Mouse (Mus musculus) testis, adult 2 months (tissue): Measurements from ENCODE around the gene Bsdc1.

ENCODE experiments used
- CTCF ChIP-seq: fragments of 200-500 bp; IDR thresholded peaks from 2 replicates; pipeline ENCODE4 v1.5.1; 2012; ENCODE audit warnings: low read depth, mild to moderate bottlenecking, inconsistent platforms, low read length, moderate library complexity; ENCODE audit not compliant: control insufficient read depth, insufficient read depth, insufficient replicate concordance
- POLR2A ChIP-seq: fragments of 200-500 bp; IDR thresholded peaks from 2 replicates; pipeline ENCODE4 v1.6.1; 2012; ENCODE audit warnings: low read depth, mild to moderate bottlenecking, inconsistent platforms, low read length, moderate library complexity; ENCODE audit not compliant: control insufficient read depth

DNA sequence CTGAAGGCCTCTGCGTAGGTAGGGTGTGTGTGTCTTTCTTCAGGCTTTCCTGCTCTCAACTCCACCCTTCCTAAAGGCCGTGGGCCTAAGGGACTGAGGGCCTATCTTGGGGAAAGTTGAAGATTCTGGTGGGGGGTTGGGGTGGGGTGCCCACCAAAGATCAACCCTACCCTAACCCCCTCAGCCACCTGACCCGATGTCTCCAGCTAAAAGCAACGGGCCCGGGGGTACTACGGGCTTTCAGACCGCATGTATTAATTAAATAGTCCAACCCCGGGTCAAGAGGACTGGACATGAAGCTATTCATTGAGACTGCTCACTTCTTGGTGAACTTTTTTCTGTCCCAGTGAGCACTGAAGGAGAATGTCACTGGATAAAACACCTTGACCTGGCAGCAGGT lies 38.6 kb downstream of the Bsdc1 start:
- no peak for TF ChIP-seq POLR2A
- TF ChIP-seq CTCF: no peak
